Mouse (Mus musculus): ENCODE measurements at regions not wholly inside any gene's neighbourhood (a gene's known extent, or its start where the extent isn't known, plus 50 kb on each side); places are given as distances from the start of the nearest gene placed in this dataset.

DNA sequence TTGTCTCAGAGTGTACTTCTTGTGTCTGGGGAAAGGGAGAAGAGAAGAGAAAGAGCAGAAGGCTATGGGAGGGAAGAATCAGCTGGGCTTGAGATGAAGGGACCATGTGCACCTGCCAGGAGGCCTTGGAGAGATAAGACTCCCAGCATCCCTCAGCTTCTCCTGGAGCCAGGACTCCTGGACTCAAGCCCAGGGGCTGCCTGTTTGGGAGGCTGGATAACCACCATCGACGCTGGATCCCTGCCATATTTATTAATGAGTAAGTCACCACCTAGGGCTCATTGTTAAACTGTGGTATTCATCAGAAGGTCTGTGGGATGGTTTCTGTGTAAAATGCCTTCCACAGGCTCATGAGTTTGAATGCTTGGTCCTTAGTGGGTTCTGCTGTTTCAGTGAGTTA lies 240.7 kb downstream of the Rps15a start:
- Histone ChIP-seq H3K9me3 (replicated peaks; ENCODE audit: insufficient read depth, low read length) (no peaks in the 10 kb centered on the region), H3K9ac (ENCODE audit: control insufficient read depth, low read depth, low read length, poor library complexity, severe bottlenecking) (no peak overlapping the region), H3K79me2 (ENCODE audit: control insufficient read depth, insufficient read depth, low read length, poor library complexity) (no peaks in the 10 kb centered on the region), H3K36me3 (ENCODE audit: control insufficient read depth in 1 of 2, insufficient read depth in 2 of 2, low read length in 2 of 2) (no peaks in the 10 kb centered on the region), H3K4me3 (ENCODE audit: control insufficient read depth in 1 of 2, insufficient read depth in 1 of 2, low read depth in 2 of 2, low read length in 2 of 2) (no peak overlapping the region), H3K27me3 (ENCODE audit: control insufficient read depth in 1 of 2, insufficient read depth in 2 of 2, low read length in 2 of 2) (no peaks in the 10 kb centered on the region), H3K4me1 (ENCODE audit: control insufficient read depth in 1 of 2, insufficient read depth in 2 of 2, low read length in 2 of 2) (no peaks in the 10 kb centered on the region), H3K27ac (ENCODE audit: control insufficient read depth, low read depth, low read length) (no peak overlapping the region)
- TF ChIP-seq NRF1 (IDR thresholded peaks at IDR 0.05; ENCODE audit: insufficient read depth, low read depth, low read length, poor library complexity, severe bottlenecking): no peak
- DNase-seq (ENCODE audit: low read depth, low spot score): no peak

DNA sequence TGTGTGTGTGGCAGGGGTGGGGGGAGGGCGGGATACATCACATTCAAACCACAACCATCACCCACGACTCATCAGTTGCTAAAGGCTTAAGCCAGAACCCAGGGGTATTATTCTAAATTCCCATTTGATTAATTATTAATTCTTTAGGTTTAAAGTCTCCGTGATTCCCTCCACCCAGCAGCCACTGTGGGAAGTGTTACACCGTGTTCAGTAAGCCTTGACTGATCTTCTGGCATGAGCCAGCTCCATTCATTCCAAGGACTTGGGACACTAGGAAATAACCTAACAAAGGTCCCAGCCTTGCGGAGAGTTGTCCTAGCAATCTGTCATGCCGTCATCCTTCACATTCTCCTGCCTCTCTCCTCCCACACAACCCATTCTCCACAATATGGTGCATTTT lies 256.6 kb downstream of the Rps15a start:
- TF ChIP-seq SIN3A (IDR thresholded peaks at IDR 0.05; ENCODE audit: low read length) (no peak), USF2 (IDR thresholded peaks at IDR 0.05; ENCODE audit: borderline replicate concordance in 1 of 2, insufficient read depth in 1 of 2, low read depth in 1 of 2, low read length in 2 of 2) (no peak), BHLHE40 (IDR thresholded peaks at IDR 0.05; ENCODE audit: borderline replicate concordance, low read depth, low read length) (no peak)
- no peaks in the 10 kb centered on the region for H3K36me3 ChIP-seq (ENCODE audit: control insufficient read depth in 1 of 2, insufficient read depth in 2 of 2, low read length in 2 of 2)
- no peaks in the 10 kb centered on the region for H3K79me2 ChIP-seq (ENCODE audit: control insufficient read depth, insufficient read depth, low read length, poor library complexity)
- no peaks in the 10 kb centered on the region for H3K4me1 ChIP-seq (ENCODE audit: control insufficient read depth in 1 of 2, insufficient read depth in 2 of 2, low read length in 2 of 2)
- no peaks in the 10 kb centered on the region for H3K27me3 ChIP-seq (ENCODE audit: control insufficient read depth in 1 of 2, insufficient read depth in 2 of 2, low read length in 2 of 2)
- no peak for DNase-seq (ENCODE audit: low read depth, low spot score)
- no peak overlapping the region for H3K27ac ChIP-seq (ENCODE audit: control insufficient read depth, low read depth, low read length)
- no peak overlapping the region for H3K4me3 ChIP-seq (ENCODE audit: control insufficient read depth in 1 of 2, insufficient read depth in 1 of 2, low read depth in 2 of 2, low read length in 2 of 2)
- no peak overlapping the region for H3K9ac ChIP-seq (ENCODE audit: control insufficient read depth, low read depth, low read length, poor library complexity, severe bottlenecking)
- H3K9me3 ChIP-seq (replicated peaks; ENCODE audit: insufficient read depth, low read length): no peaks in the 10 kb centered on the region

DNA sequence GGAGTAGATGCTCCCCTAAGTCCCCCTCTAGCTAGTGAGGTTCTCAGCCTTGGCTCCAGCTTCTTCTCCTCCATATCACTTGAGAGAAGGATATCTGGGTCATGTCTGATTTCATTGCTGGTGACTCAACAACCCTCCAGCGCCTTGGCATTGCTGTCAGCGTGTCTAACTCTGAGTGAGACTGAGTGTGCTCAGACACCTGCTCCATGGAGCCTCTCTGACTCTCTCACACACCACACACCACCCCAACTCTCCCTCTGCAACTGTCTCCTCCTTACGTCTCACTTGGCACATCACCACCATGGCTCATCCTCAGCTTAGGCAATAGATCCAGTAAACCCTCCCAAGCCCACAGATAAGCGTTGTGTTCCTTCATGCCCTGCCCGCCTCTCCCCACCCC lies 260.0 kb downstream of the Rps15a start:
- Histone ChIP-seq H3K36me3 (ENCODE audit: control insufficient read depth in 1 of 2, insufficient read depth in 2 of 2, low read length in 2 of 2) (no peaks in the 10 kb centered on the region), H3K4me3 (ENCODE audit: control insufficient read depth in 1 of 2, insufficient read depth in 1 of 2, low read depth in 2 of 2, low read length in 2 of 2) (no peak overlapping the region), H3K79me2 (ENCODE audit: control insufficient read depth, insufficient read depth, low read length, poor library complexity) (no peaks in the 10 kb centered on the region), H3K9me3 (replicated peaks; ENCODE audit: insufficient read depth, low read length) (no peaks in the 10 kb centered on the region), H3K27ac (ENCODE audit: control insufficient read depth, low read depth, low read length) (no peak overlapping the region), H3K9ac (ENCODE audit: control insufficient read depth, low read depth, low read length, poor library complexity, severe bottlenecking) (no peak overlapping the region), H3K27me3 (ENCODE audit: control insufficient read depth in 1 of 2, insufficient read depth in 2 of 2, low read length in 2 of 2) (no peaks in the 10 kb centered on the region), H3K4me1 (ENCODE audit: control insufficient read depth in 1 of 2, insufficient read depth in 2 of 2, low read length in 2 of 2) (no peaks in the 10 kb centered on the region)
- DNase-seq (ENCODE audit: low read depth, low spot score): no peak
- TF ChIP-seq RCOR1 (IDR thresholded peaks at IDR 0.05; ENCODE audit: low read depth, low read length) (no peak), ZKSCAN1 (IDR thresholded peaks at IDR 0.05; ENCODE audit: low read depth, low read length) (no peak)

DNA sequence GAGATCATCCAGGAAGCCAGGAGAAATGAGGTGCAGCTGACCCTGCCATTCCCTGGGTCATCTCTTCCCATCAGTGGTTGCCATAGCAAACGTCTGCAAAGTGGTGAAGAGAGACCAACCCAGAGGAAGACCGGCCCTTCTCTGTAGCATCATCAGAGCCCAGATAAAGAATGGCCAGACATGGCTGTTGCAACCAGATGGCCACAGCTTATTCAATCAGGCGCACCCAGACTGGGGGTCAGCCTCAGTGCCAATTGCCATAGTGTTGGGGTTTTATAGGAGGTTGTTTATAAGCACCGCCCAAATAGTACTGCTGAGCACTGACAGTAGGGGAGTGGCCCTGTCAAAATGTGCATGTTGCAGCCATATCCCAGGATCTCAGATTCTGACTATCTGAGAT lies 262.3 kb downstream of the Rps15a start:
- Histone ChIP-seq H3K4me1 (ENCODE audit: control insufficient read depth in 1 of 2, insufficient read depth in 2 of 2, low read length in 2 of 2) (no peaks in the 10 kb centered on the region), H3K36me3 (ENCODE audit: control insufficient read depth in 1 of 2, insufficient read depth in 2 of 2, low read length in 2 of 2) (no peaks in the 10 kb centered on the region), H3K27ac (ENCODE audit: control insufficient read depth, low read depth, low read length) (no peak overlapping the region), H3K27me3 (ENCODE audit: control insufficient read depth in 1 of 2, insufficient read depth in 2 of 2, low read length in 2 of 2) (no peaks in the 10 kb centered on the region), H3K9me3 (replicated peaks; ENCODE audit: insufficient read depth, low read length) (no peaks in the 10 kb centered on the region), H3K79me2 (ENCODE audit: control insufficient read depth, insufficient read depth, low read length, poor library complexity) (no peaks in the 10 kb centered on the region), H3K9ac (ENCODE audit: control insufficient read depth, low read depth, low read length, poor library complexity, severe bottlenecking) (no peak overlapping the region), H3K4me3 (ENCODE audit: control insufficient read depth in 1 of 2, insufficient read depth in 1 of 2, low read depth in 2 of 2, low read length in 2 of 2) (no peak overlapping the region)
- TF ChIP-seq CHD2 (IDR thresholded peaks at IDR 0.05; ENCODE audit: low read length) (no peak), E2F4 (IDR thresholded peaks at IDR 0.05; ENCODE audit: borderline replicate concordance, low read depth, low read length) (no peak), ZMIZ1 (IDR thresholded peaks at IDR 0.05; ENCODE audit: low read depth, low read length) (no peak), GABPA (IDR thresholded peaks at IDR 0.05; ENCODE audit: low read depth, low read length) (no peak), POLR2A (IDR thresholded peaks at IDR 0.05; ENCODE audit: control insufficient read depth in 1 of 2, insufficient read depth in 1 of 2, low read depth in 1 of 2, low read length in 2 of 2, poor library complexity in 1 of 2) (no peak)
- no peak for DNase-seq (ENCODE audit: low read depth, low spot score)
